Mouse (Mus musculus) WW6 (cell line): ENCODE measurements around the gene Gm572.

Experiments
- DNase-seq: peaks from one replicate; pipeline ENCODE4 v3.0.0-alpha.2; 2013; ENCODE audit warnings: low read depth, low spot score

The Gm572 gene

DNA sequence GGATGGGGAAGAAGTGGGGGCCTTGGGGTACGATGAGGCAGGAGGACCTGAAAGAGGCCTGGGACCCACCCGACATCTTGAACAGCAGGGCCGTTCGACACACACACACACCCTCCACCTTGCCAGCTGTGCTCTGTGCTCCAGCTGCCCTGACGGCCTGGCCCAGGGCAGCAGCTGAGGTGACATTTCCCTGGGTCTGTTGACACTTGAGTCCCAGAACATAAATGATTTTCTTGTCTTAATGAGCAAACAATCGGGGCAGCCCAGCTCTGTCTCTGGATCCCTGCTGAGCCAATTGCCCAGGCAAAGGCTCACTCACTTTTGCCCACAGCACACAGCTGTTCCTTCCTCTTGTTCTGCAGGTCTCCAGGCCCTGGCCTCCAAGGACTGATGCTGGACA, 20.9 kb downstream of the Gm572 start:
- DNase-seq: no peak

DNA sequence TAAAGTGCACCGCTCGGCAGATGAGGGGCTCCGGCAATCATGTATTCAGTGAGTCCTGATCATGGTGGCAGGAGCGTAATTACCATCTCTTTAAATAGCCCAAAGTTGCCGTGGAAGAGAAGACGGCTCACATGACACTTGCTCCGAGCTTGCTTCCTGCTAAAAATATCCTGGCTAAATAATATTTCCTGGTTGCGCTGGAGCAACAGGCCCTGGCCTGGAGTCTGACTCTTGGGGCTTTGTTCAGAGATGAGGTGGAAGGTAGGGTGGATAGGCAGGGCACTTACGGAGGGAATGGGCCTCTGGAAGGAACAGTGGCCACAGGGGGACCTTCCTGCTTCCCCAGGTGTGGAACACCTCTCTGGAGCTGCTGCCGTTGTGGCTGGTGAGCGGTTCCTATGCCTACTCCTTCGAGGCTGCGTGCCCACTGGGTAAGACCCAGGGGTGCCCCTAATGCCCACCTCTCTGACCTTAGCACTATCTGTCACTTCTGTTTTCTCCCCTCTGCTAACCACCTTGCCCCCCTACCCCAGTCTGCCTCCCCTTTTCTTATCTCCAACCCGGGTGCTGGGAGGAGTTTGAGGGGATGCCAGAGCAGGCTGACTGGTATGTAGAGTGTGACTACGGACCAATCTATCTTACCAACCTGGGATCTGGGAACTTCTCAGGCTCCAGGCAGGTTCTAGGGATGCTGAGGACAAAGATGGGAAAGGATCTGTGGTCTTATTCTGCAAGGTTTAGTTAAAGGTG, 24.1 kb downstream of the Gm572 start:
- DNase-seq: no peak

DNA sequence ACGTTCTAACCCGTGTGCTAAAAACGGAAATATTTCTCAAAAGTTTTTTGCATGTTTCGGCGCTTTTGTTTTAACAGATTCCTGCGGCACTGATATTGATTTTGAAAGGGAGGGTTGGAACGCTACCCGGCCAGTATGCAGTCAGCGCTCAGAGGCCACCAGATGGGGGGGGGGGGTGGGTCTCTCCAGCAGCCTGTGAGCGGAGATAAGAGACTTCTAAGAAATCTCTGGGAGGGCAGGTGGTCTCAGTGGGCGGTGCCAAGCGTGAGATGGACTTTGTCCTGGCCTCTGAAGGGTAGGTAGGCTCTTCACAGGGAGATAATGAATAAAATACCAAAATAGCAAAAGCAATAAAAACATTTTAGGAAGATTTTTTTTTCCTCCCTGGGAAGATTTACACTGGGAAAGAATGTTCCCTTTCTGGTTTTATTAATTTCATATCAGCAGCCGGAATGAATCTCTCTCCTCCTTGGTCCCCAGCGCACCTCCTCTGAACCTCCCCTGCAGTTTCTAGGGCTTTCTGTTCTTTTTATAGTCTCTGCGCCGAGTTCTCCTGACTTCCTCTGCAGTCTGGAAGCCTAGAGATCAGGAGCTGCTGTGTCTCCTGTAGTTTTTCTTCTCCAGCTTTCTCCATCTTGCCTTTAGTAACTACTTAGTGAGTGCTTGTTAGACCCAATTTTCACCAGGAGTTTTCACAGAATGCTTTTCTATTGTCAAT, 28.3 kb downstream of the Gm572 start:
- DNase-seq: no peak

DNA sequence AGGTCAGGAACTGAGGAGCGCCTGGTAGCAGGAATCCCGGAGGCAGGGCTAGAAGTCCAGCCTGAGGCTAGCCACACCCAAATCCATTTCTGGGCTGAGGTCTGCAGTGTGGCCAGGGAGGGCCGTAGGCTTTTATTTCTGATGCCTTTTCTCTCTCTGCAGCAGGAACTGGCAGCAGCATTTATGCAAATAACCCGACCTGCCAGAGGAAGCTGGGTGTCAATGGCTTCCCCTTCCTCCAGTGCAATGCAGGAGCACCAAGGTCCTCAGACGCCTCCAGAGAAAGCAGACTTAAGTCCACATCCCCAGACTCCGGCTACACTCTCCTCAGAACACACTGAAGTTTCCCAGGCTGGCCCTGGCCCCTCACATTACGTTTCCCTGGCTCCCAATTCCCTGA, 31.9 kb downstream of the Gm572 start:
- no peak for DNase-seq

DNA sequence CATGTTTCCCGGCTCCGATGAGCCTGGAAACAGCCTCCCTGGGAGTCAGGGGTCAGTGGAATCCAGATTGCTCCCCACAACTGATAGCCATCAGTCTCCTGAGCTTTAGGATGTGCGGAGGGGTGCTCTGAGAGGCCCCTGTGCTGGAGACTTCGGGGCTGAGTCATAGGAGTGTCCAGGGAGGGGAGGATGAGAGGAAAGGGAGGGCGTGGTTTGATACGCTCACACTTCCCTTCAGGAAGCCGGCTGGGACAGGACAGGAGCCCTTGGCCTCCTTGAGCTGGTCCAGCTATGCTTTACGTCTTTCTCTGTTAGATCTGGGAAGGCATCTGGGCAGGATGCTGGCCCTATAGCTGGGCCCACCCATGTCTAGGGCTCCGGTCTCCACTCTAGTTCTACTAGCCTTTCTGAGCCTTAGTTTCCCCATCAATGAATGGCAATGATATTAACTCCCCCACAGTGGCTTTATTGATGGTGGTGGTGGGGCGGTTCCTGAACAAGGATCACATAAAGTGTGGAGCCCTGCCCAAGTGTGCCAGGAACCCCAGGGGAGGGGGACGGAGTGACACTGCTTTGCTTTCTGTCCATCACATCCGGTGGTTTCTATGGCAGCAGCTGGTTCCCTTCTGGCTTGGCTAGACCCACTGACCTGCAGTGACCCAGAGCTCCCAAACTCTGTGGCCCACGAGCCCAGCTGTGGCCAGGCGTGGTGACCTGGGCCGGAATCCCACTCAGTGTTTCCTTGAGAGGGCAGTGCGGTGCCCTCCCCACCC, 33.3 kb downstream of the Gm572 start:
- DNase-seq: no peak

DNA sequence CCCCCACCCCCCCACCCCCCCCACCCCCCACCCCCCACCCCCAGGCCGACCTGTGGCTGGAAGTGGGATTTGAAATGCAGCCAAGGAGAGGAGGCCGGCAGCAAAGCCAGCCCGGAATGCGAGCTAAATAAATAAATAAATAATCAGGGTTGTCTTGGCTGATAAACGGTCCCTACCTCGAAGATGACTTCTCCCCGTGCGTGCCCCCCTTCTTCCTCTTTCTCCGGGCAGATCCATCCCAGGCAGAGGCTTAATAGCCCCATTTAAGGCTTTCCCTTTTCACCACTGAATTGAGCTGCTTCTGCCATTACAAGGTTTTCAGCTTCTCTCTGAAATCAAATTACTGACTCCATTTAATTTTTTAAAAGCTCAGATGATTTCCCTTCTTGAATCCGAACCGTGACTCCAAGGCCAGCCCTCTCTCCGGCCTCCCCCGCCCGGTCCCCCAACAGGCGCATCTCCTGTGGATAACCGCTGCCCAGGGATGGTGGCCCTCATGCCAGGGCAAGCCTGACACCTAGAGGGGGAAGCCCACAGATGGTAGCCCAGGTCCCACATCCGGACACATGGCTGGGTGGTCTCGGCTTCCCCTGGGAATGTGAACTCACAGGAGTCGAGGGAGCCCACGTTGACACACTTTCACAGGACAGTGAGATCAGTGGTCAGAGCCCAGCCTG, 34.0 kb downstream of the Gm572 start:
- no peak for DNase-seq

DNA sequence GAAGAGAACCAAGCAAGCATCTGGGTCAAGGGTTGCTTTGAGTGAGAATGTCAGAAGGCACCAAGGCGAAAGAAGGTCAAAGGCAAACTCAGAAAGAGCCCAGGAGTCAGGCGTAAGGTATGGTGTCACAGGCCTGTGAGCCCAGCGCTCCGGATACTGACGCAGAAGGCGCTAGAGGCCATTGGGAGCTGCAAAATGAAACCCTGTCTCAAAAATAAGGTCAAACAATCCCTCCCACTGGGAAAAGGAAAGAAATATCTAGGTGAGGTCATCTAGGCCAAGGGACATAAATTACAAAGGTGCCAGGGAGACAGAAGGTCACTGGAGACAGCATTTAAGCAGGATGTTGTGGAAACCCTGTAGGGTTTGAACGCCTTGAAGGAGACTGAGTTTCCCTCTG, 35.0 kb downstream of the Gm572 start:
- DNase-seq: no peak

DNA sequence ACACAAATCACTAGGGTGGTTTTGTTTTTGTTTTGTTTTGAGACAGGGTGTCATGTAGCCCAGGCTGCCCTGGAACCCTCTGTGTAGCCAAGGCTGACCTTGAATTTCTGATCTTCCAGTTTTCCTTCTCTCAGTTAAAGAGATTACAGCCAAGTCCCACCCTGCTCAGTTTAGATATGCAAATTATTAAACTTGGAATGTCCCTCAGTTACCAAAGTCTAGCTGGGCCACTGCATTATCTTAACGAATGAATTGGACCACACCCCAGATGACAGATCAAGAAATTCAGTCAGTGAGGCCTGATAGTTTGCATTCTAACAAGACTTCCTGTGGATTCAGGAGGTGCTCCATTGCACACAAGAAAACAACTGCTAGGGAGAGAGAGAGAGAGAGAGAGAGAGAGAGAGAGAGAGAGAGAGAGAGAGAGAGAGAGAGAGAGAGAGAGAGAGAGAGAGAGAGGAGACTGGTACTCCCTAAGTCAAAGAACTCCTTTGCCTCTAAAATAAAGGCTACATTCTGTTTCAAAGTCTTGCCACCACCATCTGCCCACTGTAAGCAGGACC, 37.5 kb downstream of the Gm572 start:
- no peak for DNase-seq

DNA sequence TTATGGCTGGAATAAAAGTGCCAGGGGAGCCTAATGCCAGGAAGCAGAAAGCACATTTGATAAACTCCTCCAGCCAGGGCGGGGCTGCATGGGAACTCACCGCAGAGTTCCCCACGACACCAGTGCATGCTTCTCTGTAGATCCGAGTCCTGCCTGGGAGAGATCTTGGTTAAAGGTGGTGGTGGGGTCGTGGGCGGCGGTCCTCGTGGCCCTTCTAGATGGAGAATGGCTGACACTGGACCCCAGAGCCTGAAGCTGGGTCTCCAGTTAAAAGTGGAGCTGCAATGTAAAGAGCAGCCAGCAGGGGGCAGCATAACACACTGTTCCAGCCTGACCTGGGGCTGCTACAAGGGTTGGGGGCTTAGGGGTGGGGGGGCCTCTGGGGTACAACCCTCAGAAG, 38.3 kb downstream of the Gm572 start:
- DNase-seq: no peak

DNA sequence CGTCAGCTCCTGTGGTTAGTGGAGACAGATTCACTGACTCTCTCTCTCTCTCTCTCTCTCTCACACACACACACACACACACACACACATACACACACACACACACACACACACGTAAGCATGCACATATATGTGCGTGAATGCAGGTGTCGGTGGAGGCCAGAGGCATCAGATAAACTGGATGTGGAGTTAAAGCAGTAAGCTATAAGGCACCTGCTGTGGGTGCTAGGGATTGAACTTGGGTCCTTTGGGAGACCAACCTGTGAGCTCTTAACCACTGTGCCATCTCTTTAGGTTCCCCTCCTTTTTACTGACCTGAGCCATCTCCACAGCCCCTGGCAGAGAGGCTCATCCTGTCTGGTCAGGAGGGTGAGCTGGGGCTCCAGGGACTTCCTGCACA, 39.8 kb downstream of the Gm572 start:
- no peak for DNase-seq

DNA sequence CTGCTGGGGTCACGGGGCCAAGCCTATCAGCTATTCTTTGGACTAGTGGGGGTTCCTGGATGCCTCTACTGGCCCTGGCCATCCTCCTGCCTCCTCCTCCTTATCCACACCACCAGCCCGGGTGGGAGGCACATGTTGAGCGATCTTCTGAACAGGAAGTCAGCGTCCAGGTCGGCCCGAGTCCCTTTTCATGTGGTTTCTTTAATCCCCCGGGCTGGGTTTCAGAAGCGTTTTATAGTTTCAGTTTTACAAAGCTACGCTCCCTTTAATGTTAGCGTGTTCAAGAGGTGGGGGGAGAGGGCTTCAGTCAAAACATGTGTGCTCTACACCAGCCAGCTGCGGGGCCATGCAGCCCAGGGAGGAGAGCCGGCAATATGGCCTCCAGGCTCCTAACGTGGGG, 40.4 kb downstream of the Gm572 start:
- DNase-seq: no peak

DNA sequence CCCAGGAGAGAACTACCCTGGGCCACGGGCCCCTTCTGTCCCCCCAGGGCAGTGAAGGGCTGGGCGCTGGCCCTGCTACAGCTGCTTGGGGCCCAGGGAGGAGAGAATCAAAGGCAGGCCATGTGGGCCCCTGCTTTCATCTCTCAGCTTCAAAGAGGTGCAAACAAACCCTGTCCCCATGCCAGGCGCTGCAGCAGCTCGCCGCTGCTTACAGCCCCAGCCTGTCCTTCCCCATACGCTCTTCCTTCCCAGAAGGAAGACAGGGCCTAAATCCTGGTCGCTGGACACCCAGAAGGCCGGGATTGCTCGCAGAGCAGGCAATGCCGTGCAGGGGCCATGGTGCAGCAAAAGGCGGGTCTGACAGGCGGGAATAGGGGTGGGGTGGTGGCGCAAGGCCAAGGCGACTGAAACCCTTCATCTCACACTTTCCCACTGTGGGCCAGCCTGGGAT, 43.4 kb downstream of the Gm572 start:
- DNase-seq: no peak

DNA sequence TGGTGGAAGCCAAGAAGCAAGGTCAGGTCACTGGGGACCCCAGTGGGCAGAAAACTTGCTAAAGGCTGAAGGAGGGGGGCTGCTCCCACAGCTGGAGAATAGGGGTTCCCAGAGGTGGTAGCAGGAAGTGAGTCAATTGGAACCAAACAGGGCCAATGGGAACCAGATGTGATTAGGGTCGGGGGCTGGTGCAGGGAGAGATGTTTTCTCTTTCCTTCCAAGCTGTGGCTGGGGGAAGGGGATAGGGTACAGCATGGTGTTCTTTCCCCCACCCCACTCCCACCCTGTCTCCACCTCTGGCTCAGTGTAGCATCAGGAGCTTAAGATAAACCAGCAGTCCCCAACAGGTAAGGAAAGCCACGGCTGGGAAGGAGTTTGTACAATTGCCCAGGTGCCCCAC, 45.0 kb downstream of the Gm572 start:
- DNase-seq: no peak

DNA sequence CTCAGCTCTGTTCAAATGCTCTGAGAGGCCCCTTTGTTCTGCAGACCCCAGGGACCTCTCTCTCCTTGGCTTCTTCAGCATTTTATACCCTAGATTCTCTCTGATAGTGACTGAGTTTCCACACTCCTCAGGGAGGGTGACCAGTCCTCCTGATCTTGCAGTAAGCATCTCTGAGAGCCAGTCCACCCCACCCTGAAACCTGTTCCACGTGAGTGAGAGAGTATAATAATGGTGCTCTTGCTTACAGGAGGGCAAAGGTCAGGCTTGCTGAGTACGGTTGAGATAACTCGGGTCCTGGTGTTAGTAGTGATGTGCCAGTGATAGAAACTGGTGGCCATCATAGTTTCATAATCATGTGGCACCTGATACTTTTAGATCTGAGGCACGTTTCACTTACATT, 48.1 kb downstream of the Gm572 start:
- no peak for DNase-seq

DNA sequence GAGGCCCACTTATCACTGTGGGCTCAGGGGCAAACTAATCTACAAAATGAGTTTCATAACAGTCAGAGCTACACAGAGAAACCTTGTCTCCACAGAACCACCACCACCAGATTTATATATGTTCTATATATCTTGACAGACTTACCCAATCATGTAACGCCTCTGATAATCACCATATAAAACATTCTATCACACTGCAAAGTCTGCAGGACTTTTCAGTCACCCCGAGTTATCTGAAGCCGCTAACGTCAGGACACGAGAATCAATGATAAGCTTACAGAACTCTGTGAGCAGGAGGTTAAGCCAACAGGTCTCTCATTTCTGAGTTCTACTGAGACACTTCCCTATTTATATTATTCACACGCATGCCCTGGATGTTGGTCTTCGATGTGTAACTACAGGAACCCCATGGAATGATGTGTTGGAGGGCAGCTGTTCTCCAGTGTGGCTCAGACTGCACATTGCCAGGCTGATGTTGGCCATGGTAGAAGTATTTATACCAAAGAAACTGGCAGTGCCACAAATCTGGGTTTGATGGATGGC, 50.4 kb downstream of the Gm572 start:
- no peak for DNase-seq

DNA sequence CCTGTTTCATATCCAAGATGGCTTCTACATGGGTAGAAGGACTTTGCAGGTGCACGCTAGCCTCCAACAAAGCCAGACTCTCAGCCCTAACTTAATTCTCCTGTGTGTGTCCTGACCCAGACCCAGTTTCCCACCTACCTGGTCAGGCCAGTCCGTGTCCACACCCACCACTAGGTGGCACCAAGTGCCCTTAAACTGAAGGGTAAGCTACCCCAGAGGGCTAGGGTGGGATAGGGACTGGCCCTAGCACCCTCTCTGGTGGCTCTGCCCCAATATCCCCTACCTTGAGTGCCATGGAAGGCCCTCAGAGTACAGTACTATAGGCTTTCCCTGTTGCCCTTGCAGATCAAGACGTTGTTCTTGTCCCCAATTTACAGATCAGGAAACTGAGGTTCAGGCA, 61.6 kb downstream of the Gm572 start:
- no peak for DNase-seq

DNA sequence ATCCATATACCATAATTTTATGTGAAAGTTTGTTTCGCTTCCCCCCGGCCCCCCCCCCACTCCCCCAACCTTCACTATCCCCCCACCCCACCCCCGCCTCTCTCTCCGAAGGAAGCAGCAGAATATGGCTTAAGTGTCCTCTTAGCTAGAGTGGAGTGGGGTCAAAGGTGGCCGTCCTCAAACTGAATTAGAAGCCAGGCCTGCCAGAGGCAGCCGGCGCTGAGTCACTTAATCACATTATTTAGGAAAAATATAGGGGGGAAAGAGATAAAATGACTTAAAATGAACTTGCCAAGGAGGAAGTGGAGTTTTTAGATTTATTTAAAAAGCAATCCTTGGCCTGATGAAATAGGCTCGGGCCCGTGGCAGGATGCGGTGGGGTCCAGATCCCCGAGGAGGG, 65.7 kb downstream of the Gm572 start:
- DNase-seq: no peak

DNA sequence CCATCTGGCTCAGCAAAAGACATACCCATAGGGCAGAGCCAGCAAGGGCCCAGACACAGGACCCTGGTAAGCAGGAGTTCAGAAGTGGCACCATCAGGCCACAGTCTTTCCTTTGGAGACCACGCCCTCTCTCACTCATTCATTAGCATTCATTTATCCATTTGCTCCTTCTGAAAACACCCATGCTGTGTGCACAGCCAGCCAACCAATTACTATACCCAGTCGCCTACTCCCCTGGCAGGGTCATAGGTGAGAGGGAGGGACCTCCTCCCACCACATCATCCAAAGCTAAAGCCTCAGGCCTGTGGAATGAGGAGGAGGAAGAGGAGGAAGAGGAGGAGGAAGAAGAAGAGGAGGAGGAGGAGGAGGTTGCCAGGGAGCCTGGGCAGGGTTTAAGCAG, 67.3 kb downstream of the Gm572 start:
- DNase-seq: no peak

DNA sequence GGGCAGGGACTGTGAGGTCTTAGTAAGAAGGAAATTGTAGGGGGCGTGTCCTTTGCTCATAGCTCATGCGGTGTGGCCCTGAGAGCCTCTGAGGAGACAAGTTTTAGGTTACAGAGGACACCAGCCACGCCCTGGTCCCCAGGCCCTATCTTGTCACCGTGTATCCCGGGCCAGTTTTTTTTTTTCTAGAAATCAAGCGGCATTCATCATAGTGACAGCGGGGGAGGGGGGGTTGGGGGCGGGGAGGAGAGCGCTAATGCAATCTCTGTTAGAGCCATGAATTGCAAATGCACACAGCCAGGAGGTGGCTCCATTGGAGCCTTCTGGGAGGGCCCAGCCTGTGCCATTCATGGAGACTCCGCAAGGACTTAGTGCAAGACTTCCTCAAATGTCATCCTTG, 68.2 kb downstream of the Gm572 start:
- no peak for DNase-seq

DNA sequence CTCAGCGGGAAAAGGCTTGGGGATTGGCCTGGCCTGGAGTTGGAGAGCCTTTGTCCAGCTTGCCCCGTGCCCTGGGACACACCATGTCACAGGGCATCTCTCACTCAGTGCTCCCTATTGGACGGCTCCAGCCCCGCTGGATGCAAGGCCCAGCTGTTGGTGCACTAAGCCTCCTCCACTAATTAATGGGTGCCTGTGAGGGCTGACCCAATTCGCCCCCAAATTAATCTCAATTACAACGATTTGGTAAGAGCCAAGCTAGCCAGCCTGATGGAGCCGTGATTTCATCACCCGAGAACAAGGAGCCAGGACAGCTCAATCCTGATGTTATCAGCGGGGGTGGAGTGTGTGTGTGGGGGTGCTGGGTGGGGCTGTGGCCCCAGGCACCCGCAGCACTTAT, 69.5 kb downstream of the Gm572 start:
- no peak for DNase-seq

DNA sequence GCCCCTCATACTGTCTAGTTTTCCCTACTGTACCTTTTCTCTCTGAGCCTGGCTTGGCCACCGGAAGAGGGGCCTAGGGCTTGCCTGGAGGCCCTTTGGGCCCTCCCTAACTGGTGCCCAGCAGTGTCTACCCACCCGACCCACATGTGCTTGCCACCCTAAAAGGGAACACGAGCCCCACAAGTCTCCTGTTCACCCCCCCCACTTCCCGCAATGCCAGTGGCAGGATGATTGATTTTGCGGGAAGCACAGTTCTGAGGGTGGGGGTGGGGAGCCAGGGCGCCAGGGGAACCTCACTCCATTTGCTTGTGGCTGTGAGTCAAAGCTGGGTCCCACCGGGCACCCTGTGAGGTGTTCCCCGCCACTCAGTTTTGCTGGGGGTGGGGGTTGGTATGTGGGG, 70.9 kb downstream of the Gm572 start:
- DNase-seq: no peak

DNA sequence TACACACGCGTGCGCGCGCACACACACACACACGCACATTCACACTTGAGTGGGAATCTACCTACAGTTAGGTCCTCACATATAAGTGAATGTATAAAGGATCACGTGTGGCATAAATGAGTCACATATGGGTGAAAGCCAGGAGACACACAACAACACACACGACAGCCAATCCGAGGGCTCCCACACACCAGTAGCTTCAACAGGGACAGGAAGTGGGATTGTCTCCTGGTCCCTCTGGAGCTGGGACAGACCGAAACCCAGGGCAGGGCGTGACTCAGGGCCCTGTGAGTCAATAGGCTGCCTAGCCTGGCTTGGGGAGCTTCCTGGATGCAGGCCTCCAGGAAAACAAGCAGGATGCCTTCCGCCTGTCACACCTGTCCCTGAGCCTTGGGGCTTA, 71.6 kb downstream of the Gm572 start:
- DNase-seq: no peak
